Mouse (Mus musculus): ENCODE results near the gene Wdr86. TPM values are rescaled to one million over a fixed set of nuclear protein-coding genes. Genes with fewer than 3 reads are reported as not detected.

Wdr86 gene
- polyA plus RNA-seq, 1 experiment from 2014 or later: not detected

DNA sequence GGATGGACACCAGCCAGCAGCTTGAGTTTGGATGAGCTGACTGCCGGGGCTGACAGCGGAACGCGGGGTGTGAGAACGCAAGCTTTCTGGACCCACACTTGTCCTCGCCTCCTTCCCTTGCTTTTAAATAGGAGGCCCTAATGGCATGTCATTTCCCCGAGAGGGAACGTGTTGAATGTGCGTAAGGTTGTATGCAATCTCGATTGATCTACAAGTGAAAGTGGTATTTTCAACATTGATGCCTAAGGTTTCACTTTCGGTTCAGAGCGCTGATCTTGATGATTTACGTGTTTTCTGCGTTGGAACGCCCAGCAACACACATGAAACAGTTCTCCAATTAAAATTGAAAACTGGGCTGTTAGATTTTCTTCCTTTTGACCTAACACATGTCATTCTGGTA lies 44.4 kb downstream of the Wdr86 start:
- peak; percentile 20 for ATAC-seq
- in situ Hi-C loops (cut with MboI; ENCODE audit: low pct_unique_long_range_greater_than_20kb): no loop called here
- no peak for DNase-seq (ENCODE audit: low read depth, low spot score)
- H3K27me3 ChIP-seq: no peaks in the 10 kb centered on the region
- no peak for TF ChIP-seq CTCF (IDR thresholded peaks at IDR 0.05)
- ChIA-PET POLR2A (interaction anchor here (0.6 to 0.9 kb wide), 3 partner anchors 9 to 321 kb away, joined by 3 read pairs; no protein-coding TSS in a partner anchor), CTCF (interaction anchor here (1.3 to 1.6 kb wide), 3 partner anchors 63 to 324 kb away, joined by 3 to 5 read pairs (median 4); no protein-coding TSS in a partner anchor)

DNA sequence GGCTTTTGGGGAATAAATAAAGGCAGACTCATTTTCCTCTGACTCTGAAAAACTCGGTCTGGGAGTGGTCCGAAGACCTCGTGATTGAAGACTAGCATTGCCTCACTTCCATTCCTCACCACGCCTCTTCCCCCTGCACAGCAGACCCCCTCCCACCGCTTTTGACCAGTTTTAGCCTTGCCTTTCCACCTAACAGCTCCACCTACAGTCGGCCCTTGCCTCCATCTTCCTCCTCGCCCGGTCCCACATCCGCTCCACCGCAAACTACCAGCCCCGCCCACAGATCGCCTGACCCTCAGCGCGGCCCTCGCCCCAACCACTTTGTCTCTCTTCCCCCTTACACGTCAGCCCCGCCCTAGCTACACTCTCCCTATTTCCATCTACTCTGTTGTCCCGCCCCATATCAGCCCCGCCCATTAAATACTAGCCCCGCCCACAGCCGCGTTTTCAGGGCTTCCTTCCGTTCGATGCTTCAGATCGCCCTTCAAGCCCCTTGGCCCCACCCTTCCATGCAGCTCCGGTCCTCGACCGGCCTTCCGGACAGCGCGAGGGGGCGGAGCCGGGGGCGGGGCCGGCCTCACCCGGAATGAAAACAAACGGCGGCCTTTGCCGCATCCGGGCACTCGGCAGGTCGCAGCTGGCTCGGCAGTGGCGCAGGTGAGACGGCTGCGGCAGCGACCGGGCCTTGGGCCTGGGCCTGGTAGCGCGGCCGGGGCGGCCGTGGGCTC lies 45.0 kb downstream of the Wdr86 start, which contains the start of gene Nub1:
Nub1 (plus strand) TSS at position 167 of the 728 bp plus-strand sequence.
- TF ChIP-seq CTCF (IDR thresholded peaks at IDR 0.05): peak; percentile 55
- DNase-seq (ENCODE audit: low read depth, low spot score) (peak; percentile 99), ATAC-seq (peak; percentile 91)
- in situ Hi-C loops (cut with MboI; ENCODE audit: low pct_unique_long_range_greater_than_20kb): no loop called here
- CTCF ChIA-PET: interaction anchor here (0.6 to 1.6 kb wide), 3 partner anchors 64 to 298 kb away, joined by 3 to 4 read pairs (median 3); no protein-coding TSS in a partner anchor
- POLR2A ChIA-PET: interaction anchor here (0.6 to 0.9 kb wide), 4 partner anchors 9 to 322 kb away, joined by 3 to 4 read pairs (median 3); no protein-coding TSS in a partner anchor
- H3K27me3 ChIP-seq: no peaks in the 10 kb centered on the region

DNA sequence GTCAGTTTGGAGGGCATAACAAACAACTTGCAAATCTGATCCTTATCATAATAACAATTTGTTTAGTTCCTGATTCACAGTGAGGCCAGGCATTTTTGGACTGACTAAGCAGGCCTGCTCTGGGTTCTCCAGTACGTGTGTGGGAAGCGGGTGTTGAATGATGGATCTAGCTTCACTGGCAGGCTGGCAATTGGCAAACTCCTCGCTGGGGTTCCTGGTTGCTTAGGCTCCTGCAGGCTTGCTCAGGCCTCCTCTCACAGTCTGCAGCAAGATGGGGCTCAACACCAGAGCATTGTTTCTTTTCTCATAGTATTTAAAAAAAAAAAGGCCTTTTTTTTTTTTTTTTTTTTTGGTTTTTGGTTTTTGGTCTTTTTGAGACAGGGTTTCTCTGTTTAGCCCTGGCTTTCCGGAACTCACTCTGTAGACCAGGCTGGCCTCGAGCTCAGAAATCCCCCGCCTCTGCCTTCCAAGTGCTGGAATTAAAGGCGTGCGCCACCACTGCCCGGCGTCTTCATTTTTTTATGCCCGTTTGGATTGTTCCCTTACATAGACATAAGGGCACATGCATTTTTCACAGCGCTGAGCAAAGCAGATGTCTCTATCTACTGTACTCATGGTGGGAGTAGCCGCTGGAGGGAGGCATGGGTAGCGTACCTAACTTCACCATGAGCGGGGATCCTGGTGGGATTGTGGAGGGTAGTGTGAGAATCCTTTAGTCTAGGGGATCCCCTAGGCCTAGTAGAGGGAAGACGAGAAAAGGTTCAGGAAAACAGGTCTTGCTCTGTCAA lies 45.8 kb downstream of the Wdr86 start:
- no peak for TF ChIP-seq CTCF (IDR thresholded peaks at IDR 0.05)
- DNase-seq (ENCODE audit: low read depth, low spot score): no peak
- in situ Hi-C loops (cut with MboI; ENCODE audit: low pct_unique_long_range_greater_than_20kb): loop anchor here (5.0 kb wide), 1 partner anchor 543 kb away; no protein-coding TSS in a partner anchor
- no peaks in the 10 kb centered on the region for H3K27me3 ChIP-seq
- ATAC-seq: peak; percentile 0
- CTCF ChIA-PET: interaction anchor here (0.6 to 1.6 kb wide), 2 partner anchors 67 to 299 kb away, joined by 3 to 4 read pairs; no protein-coding TSS in a partner anchor
- POLR2A ChIA-PET: interaction anchor here (0.6 kb wide), 1 partner anchor 51 kb away, joined by 4 read pairs; no protein-coding TSS in a partner anchor

DNA sequence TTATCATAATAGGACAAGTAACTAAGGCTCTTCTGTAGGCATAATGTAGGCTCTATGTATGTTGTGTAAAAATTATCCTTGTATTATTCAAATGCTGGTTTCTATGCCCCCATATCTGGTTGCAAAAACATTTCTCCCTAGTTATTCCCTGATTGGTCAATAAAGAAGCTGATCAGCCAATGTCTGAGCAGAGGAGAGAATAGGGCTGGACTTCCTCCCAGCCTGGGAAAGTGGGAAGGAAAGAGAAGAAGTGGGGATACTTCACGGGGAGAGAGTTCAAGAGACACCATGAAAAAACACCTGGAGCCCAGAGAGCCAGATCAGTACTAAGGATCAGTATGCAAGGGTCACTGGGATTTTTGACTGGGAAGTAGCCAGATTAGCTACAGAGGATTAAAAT lies 49.1 kb downstream of the Wdr86 start:
- POLR2A ChIA-PET: interaction anchor here (1.3 kb wide), 1 partner anchor 547 kb away, joined by 4 read pairs; no protein-coding TSS in a partner anchor
- no peak for ATAC-seq
- no peak for TF ChIP-seq CTCF (IDR thresholded peaks at IDR 0.05)
- in situ Hi-C loops (cut with MboI; ENCODE audit: low pct_unique_long_range_greater_than_20kb): loop anchor here (5.0 kb wide), 1 partner anchor 546 kb away; no protein-coding TSS in a partner anchor
- CTCF ChIA-PET: no interaction called here
- no peaks in the 10 kb centered on the region for H3K27me3 ChIP-seq
- no peak for DNase-seq (ENCODE audit: low read depth, low spot score)

DNA sequence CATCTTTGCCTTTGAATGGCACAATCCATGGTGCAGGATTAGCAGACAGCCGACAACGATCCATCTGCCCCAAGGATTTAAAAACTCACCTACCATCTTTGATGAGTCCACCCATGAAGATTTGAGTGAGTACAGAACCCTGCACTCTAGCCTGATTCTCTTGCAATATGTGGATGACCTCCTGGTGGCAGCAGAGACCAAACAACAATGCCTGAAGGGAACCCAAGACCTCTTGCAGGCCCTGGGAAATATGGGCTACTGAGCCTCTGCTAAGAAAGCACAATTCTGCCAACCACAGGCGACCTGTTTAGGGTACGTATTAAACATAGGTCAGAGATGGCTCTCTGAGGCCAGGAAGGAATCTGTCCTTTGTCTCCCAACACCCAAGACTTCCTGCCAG lies 56.3 kb downstream of the Wdr86 start:
- ChIA-PET CTCF (interaction anchor here (1.2 to 1.6 kb wide), 2 partner anchors 106 to 336 kb away, joined by 3 to 5 read pairs; no protein-coding TSS in a partner anchor), POLR2A (no interaction called here)
- in situ Hi-C loops (cut with MboI; ENCODE audit: low pct_unique_long_range_greater_than_20kb): loop anchor here (5.0 kb wide), 2 partner anchors 108 to 333 kb away; no protein-coding TSS in a partner anchor
- ATAC-seq (peak; percentile 44), DNase-seq (ENCODE audit: low read depth, low spot score) (no peak)
- TF ChIP-seq CTCF (IDR thresholded peaks at IDR 0.05): peak; percentile 85
- H3K27me3 ChIP-seq: peaks cover 4% of the 10 kb centered on the region

Other genes with a start within 250 kb of the Wdr86 start
- gene Gbx1, start 203.5 kb downstream of the Wdr86 start, polyA plus RNA-seq (2021): not detected
- not detected for gene Asb10, start 189.7 kb downstream of the Wdr86 start, polyA plus RNA-seq (2021)
- gene 4931409K22Rik, start 173.9 kb downstream of the Wdr86 start, polyA plus RNA-seq (2021): not detected
- gene Abcf2, start 153.3 kb downstream of the Wdr86 start, polyA plus RNA-seq (2021): 110 TPM
- 52.0 TPM for gene Chpf2, start 144.0 kb downstream of the Wdr86 start, polyA plus RNA-seq (2021)
- 64.3 TPM for gene Smarcd3, start 106.3 kb downstream of the Wdr86 start, polyA plus RNA-seq (2021)
- 85.2 TPM for gene Nub1, start 45.2 kb downstream of the Wdr86 start, polyA plus RNA-seq (2021)
- not detected for gene Crygn, start 27.3 kb upstream of the Wdr86 start, polyA plus RNA-seq (2021)
- 168 TPM for gene Rheb, start 111.9 kb upstream of the Wdr86 start, polyA plus RNA-seq (2021)